Mouse (Mus musculus) brain, embryonic 18.5 days (tissue): ENCODE results near the gene Il6st.
A peak's percentile ranks its signal among the peaks of the same experiment; 100 is the strongest.

Experiments
- DNase-seq: peaks from one replicate; pipeline ENCODE4 v3.0.0-alpha.2; 2012; ENCODE audit warnings: low read depth, low spot score

Gene Il6st

GRCm38 (mm10) chr13:112482525-112482924 lies 18.7 kb downstream of the Il6st start:
- no peak for DNase-seq

GRCm38 (mm10) chr13:112483015-112483414 lies 19.1 kb downstream of the Il6st start:
- DNase-seq = no peak

DNA sequence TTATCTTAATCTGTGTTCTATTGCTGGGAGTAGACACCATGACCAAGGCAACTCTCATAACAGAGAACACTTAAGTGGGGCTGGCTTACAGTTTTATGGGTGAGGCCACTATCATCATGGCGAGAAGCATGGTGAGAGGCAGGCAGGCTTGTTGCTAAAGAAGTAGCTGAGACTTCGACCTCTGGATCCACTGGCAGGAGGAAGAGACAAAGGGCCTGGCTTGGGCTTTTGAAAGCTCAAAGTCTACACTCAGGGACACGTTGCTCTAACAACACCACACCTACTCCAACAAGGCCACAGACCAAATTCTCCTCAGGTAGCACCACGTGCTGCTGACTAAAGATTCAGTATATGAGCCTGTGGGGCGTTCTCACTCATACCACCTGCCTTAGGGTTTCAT lies 22.4 kb downstream of the Il6st start:
- no peak for DNase-seq

- no peak for DNase-seq
These were observed 22.8 kb downstream of the Il6st start for GRCm38 (mm10) chr13:112486676-112487075.

GRCm38 (mm10) chr13:112490036-112490435 lies 26.2 kb downstream of the Il6st start:
- DNase-seq = no peak

DNA sequence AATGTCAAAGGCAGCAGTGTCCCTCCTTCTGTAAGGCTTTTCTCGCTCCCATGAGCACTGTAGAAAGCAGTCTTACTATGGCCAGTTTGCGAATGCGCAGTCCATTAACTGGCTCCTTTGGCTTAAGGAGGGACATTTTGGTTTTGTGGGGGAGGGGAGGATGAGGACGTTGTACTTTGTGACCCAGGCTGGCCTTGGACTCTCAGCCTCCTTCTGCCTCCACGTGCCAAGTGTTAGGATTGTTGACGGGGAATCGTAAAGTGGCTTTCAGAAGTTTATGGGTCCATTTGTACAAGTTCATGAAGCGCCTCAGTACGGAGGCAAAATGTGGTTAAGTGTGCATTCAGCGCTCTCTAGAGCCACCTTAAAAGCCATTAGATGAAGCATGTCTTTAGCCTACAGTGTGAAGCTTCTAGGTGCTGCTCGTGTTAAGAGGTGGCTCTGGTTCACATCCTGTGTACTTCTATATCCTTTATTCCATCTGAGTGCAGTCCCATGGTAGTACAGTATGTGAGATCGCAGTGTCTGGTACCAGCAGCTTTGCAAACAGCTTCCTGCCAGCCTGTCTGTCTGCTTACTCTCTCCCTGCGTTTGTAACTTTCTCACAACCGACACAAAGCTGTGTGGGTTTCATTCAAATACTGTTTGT lies 27.9 kb downstream of the Il6st start:
- DNase-seq = no peak

DNA sequence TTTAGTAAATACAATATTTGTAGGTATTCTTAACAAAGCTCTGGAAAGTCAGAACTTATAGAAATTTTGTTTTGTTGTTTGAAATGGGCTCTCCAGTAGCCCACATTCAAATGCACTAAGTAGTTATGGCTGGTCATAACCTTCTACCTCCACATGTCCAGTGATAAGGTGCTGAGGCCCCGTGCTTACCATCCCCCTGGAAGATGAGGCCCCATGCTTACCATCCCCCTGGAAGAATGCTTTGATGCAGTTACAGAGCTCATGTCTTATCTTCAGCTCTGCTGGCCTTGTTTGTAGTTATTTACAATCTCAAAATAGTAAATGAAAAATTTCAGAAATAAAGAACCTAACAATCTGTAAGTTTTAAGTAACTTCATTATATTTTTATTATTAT lies 28.4 kb downstream of the Il6st start:
- DNase-seq = no peak

GRCm38 (mm10) chr13:112494590-112494989 lies 30.7 kb downstream of the Il6st start:
- DNase-seq = no peak

- DNase-seq = no peak
These were observed 36.2 kb downstream of the Il6st start for GRCm38 (mm10) chr13:112500027-112500426.

GRCm38 (mm10) chr13:112500466-112500865 lies 36.6 kb downstream of the Il6st start:
- no peak for DNase-seq

DNA sequence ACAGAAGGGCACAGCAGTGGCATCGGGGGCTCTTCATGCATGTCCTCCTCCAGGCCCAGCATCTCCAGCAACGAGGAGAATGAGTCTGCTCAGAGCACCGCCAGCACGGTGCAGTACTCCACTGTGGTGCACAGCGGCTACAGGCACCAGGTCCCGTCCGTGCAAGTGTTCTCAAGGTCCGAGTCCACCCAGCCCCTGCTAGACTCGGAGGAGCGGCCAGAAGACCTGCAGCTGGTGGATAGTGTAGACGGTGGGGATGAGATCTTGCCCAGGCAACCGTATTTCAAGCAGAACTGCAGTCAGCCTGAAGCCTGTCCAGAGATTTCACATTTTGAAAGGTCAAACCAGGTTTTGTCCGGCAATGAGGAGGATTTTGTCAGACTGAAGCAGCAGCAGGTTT lies 40.0 kb downstream of the Il6st start:
- DNase-seq = no peak

GRCm38 (mm10) chr13:112505436-112505835 lies 41.6 kb downstream of the Il6st start:
- DNase-seq = no peak

GRCm38 (mm10) chr13:112506766-112507165 lies 42.9 kb downstream of the Il6st start:
- DNase-seq = no peak

DNA sequence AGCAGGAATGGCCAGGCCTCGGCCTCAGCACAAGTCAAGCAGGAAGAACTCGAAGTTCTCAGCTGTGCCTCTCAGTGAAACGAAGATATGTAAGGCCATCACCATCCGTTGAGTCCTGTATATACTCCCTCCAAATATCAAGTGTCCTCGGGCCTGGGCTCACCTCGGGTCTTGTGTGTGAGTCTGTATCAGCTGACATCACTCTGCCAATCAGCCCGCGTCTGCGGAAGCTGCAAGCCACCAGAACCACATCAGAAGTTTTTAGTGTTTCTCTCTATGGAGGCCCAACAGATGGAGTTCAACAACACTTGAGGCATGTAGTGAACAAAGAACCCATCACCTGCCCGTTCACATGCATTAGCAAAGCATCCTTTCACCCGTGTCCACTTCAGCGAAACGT lies 43.8 kb downstream of the Il6st start:
- no peak for DNase-seq

DNA sequence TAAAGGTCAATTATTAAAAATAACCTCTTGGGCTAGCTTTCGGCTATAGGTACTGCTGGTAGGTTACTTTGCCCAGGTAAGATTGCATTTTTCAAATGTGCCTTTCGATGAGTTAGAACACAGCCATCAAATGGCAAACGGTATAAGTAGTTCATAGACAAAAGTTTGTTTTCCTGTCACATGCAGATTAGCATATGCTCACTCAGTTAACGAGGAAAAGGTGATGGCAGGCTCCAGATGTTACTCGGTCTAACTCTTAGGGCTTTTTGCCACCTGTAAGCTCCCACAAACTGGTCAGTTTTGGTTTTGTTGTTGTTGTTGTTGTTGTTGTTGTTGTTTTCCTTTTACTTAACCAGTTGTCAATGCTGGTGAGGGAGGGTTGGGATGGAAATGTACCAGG lies 44.6 kb downstream of the Il6st start:
- no peak for DNase-seq

DNA sequence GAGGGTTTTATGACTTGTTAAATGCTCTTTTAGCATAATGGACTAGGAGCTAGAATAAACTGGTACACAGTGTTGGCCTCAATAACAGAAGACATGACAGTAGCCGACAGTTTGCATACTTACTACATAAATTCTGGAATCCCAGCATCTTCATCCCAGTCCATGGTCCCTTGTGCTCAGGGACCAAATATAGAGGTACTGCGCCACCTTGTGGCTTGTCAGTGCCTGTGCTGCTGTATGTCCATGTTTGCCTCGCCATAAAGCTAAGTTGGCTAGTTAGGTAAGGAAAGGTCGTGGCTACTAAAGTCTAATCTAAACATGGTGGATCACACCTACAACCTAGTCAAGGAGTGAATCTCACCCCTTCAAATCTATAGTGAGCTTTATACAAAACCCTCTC lies 45.6 kb downstream of the Il6st start:
- DNase-seq = peak; percentile 40

- DNase-seq = no peak
These were observed 46.8 kb downstream of the Il6st start for GRCm38 (mm10) chr13:112510437-112511212.

GRCm38 (mm10) chr13:112511261-112511660 lies 47.4 kb downstream of the Il6st start:
- DNase-seq = no peak

GRCm38 (mm10) chr13:112511810-112512209 lies 47.9 kb downstream of the Il6st start:
- no peak for DNase-seq

DNA sequence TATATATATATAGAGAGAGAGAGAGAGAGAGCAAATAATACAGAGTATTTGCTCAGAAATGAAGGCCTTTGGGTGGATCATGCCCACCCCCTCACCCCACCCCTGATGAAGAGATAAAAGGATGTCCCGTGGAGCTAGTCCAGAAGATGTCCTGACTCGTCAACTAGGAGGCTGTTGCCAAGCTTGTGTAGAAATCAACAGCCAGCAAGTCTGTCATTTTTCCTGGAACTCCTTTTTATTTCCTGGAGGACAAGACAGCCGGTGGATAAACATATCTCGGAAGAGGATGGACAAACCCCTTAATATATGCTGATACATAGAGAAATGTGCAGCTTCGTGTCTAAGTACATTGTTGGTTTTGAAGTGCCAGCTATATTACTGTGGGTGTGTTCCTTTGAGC lies 49.0 kb downstream of the Il6st start:
- DNase-seq = no peak

GRCm38 (mm10) chr13:112514546-112514945 lies 50.7 kb downstream of the Il6st start:
- no peak for DNase-seq

- no peak for DNase-seq
These were observed 58.4 kb downstream of the Il6st start for GRCm38 (mm10) chr13:112522261-112522660.

DNA sequence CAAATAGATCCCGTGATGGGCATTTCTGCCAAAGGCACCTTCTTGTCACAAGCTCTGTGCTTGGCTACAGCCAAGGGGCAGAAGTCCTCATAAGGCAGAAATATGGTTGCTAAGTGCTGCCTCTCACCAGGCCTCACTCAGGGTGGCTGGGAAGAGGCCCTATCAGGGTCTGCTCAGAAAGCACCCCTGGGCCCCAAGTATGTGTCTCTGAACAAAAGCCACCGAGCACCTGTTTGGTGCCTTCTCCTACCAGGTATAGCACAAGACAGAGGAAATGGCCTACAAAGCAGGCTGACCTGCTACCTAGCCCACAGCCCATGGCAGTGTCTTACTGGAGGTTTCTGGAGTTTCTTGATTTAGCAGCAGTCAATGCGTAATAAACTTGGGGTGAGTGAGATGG lies 59.0 kb downstream of the Il6st start:
- DNase-seq = no peak
